Mouse (Mus musculus) embryonic fibroblast, embryonic 13.5 days (primary cell): ENCODE results near the gene Tspan2. TPM values are rescaled to one million over a fixed set of nuclear protein-coding genes. Genes with fewer than 3 reads are reported as not detected.

Source experiments
- H3K27ac ChIP-seq: 2 replicates; pipeline ENCODE4 v1.5.1; 2012; ENCODE audit warnings: low read length, control low read depth, inconsistent platforms; ENCODE audit not compliant: insufficient read depth
- H3K4me1 ChIP-seq: 2 replicates; pipeline ENCODE4 v1.6.1; 2011; ENCODE audit warnings: low read length; ENCODE audit not compliant: control insufficient read depth, insufficient read depth
- H3K4me3 ChIP-seq: 2 replicates; pipeline ENCODE4 v1.5.1; 2011; ENCODE audit warnings: mild to moderate bottlenecking, control low read depth, low read length; ENCODE audit not compliant: insufficient read depth
- CTCF ChIP-seq: IDR thresholded peaks from 2 replicates; pipeline ENCODE4 v1.5.1; 2011; ENCODE audit warnings: mild to moderate bottlenecking, control low read depth, low read length, moderate library complexity, borderline replicate concordance; ENCODE audit not compliant: insufficient read depth
- POLR2A ChIP-seq: IDR thresholded peaks from 2 replicates; pipeline ENCODE4 v1.6.1; 2011; ENCODE audit warnings: low read depth, mild to moderate bottlenecking, control low read depth, low read length, moderate library complexity
- polyA plus RNA-seq: library from polyadenylated mRNA; stranded (reverse); fragments of >200 nt; gene quantifications from 2 replicates; pipeline ENCODE4 v1.2.4, GENCODE M21; 2011; ENCODE audit warnings: low read depth; ENCODE audit not compliant: missing spikeins, insufficient read length

Tspan2 gene
- polyA plus RNA-seq, 1 experiment, result 17.3 TPM

DNA sequence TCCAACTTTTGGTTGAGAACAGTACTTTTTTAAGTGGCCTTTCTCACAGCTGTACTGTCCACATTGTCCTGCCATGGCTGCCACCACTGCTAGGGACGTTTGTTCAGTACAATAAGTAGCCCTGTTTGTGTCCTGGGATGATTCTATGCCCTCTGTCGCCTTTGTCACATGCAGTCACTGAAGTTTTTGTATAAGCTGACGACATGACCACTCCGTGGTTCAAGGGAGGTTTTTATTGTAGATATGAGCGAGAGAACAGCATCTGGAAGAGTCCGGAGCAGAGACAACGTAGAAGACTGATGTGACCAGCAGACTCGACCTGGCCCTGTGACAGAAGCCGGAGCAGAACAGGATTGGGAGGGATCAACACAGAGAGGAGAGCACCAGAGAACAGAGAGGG is 25.7 kb upstream of the Tspan2 start:
- no peak for TF ChIP-seq POLR2A
- TF ChIP-seq CTCF, result no peak
- Histone ChIP-seq H3K4me1 (peaks cover 5% of the 10 kb centered on the region; the same call in 1 of the 2 replicates), H3K4me3 (no peak overlapping the region), H3K27ac (no peak overlapping the region)

DNA sequence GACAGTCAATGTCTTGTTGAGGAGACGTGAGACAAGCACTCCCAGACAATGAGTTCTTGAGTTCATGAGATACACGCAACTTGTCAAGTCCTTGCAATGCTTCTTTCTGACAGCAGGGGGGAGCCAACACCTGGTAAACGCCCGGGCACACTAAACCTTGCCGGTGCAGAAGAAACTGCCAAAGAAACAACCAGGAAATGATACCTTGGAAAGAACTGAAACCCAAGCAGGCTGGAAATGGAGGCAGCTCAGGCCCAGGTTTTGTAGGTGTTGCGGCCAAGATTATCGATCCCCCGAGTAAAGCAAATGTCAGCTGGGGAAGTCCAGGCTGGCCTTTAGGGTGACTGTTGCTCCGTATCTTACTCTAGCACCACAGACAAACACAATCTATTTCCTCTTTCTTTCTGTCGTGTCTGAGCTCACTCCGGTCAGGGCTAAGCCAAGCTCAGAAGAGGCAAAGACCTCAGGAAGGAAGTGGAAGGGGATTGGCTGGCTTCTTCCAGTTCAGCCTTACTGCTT is 19.2 kb upstream of the Tspan2 start:
- TF ChIP-seq CTCF (peak; percentile 43; the same call in 1 of the 2 replicates), POLR2A (no peak)
- Histone ChIP-seq H3K4me3 (no peak overlapping the region), H3K27ac (no peak overlapping the region), H3K4me1 (no peaks in the 10 kb centered on the region)

DNA sequence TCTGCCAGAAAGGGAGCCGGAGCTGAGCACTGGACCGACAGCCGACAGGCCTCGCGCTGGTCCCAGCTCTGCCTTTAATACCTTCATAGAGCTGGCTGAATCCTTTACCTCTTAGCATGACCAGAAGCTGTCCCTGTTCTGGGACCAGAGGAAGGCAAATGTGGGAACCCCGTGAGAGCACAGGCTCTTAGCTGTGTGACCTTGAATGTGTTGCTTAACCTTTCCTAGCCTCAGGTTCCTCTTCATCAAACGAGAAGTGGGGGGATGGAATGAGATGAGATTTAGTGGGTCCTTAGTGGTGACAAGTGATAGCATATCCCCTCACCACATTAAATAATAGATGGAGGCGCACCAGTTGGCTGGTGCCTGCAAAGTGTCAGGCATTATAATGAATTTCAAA is 18.5 kb upstream of the Tspan2 start:
- TF ChIP-seq CTCF (no peak), POLR2A (no peak)
- Histone ChIP-seq H3K27ac (no peak overlapping the region), H3K4me3 (no peak overlapping the region), H3K4me1 (no peaks in the 10 kb centered on the region)

DNA sequence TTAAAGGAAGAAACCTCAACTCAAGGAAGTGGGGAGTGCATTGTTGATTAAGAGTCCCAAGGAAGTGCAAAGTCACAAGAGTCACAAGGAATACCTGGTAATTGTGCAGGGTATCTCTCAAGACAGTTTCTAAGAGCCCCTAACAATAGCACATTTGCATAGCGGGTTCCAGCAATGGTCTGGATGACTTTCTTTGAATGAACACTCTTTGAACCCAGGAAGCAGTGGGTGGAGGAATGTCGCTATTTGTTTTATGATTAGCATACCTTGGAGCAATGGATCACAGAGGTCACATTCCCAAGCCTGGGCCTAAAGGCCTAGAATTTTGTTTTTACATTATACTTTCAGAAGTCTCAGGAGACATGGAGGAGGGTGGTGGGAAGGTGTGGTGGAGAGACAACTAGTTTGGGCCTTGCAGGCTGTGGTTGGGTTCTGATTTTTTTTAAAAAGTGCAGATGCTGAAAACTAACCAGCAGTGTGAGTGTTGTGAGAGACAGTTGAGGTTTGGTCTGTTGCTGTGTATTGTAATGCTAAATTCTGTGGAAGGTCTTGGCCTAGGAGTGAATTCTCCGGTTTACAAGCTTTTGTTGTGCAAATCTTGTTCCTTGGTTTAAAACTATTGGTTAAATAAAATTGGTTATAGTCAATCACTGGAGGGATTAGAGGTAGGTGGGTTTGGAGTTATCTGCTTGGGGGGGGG is 16.6 kb upstream of the Tspan2 start:
- TF ChIP-seq POLR2A (no peak), CTCF (no peak)
- H3K4me3 ChIP-seq, result no peak overlapping the region
- H3K27ac ChIP-seq, result no peak overlapping the region
- H3K4me1 ChIP-seq, result no peaks in the 10 kb centered on the region

GRCm38 (mm10) chr3:102723154-102723553 is 11.2 kb upstream of the Tspan2 start:
- Histone ChIP-seq H3K4me3 (no peak overlapping the region), H3K4me1 (0 out of 2 replicates have a peak, but pooled peaks cover 4% of the 10 kb centered on the region), H3K27ac (no peak overlapping the region)
- TF ChIP-seq CTCF, result no peak

- Histone ChIP-seq H3K4me1 (0 out of 2 replicates have a peak, but pooled peaks cover 4% of the 10 kb centered on the region), H3K4me3 (no peak overlapping the region), H3K27ac (no peak overlapping the region)
- TF ChIP-seq CTCF, result no peak
- TF ChIP-seq POLR2A, result no peak
Observed at GRCm38 (mm10) chr3:102723841-102724570, 10.3 kb upstream of the Tspan2 start.

DNA sequence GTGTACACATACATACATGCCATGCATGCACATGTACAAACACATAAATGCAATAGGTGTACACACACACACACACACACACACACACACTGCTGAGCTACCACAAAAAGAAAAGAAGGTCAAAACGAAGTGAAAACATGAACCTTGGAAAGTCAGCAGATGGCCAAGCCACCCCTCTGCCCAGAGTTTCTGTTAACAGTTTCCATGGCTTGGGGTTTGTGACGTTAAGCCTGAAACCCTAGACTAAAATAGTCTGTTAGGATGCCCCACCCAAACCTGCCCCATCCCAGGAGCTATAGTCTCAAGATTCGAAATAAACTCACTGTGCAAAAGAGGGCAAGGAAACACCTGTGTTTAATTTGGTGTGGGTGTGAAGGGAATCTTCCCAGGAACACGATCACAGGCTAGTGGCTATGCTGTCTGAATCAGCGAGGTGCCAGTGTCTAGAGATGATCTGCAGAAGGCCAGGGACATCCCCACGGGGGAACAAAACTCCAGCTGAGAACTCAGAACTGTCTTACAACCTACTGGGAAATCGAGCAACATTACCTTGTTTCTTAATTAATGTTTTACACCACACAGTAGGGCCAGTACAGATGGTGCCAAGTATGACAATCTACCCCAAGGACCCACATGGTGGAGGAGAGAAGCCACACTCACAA is 9.4 kb upstream of the Tspan2 start:
- Histone ChIP-seq H3K4me1 (0 out of 2 replicates have a peak, but pooled peaks cover 4% of the 10 kb centered on the region), H3K27ac (no peak overlapping the region), H3K4me3 (no peak overlapping the region)
- TF ChIP-seq POLR2A, result no peak
- TF ChIP-seq CTCF, result no peak

GRCm38 (mm10) chr3:102729416-102729815 is 4.9 kb upstream of the Tspan2 start:
- Histone ChIP-seq H3K27ac (no peak overlapping the region), H3K4me3 (no peak overlapping the region), H3K4me1 (peaks cover 5% of the 10 kb centered on the region; the same call in 1 of the 2 replicates)
- TF ChIP-seq POLR2A (no peak), CTCF (no peak)

- Histone ChIP-seq H3K27ac (no peak overlapping the region), H3K4me3 (no peak overlapping the region), H3K4me1 (peaks cover 5% of the 10 kb centered on the region; the same call in 1 of the 2 replicates)
- TF ChIP-seq POLR2A (no peak), CTCF (no peak)
Observed at GRCm38 (mm10) chr3:102731112-102731511, 3.2 kb upstream of the Tspan2 start.
